Mouse (Mus musculus) embryonic fibroblast, embryonic 13.5 days (primary cell): ENCODE data around the gene Myh7. TPM values are rescaled to one million over a fixed set of nuclear protein-coding genes. Genes with fewer than 3 reads are reported as not detected.
"Not testable (repeated sequence)": the region's sequence is repeated elsewhere in the genome, so short reads cannot be mapped to it uniquely, and the experiment has no call there.

Experiments used
- H3K27ac ChIP-seq: 2 replicates; pipeline ENCODE4 v1.5.1; 2012; ENCODE audit warnings: low read length, control low read depth, inconsistent platforms; ENCODE audit not compliant: insufficient read depth
- H3K4me1 ChIP-seq: 2 replicates; pipeline ENCODE4 v1.6.1; 2011; ENCODE audit warnings: low read length; ENCODE audit not compliant: control insufficient read depth, insufficient read depth
- H3K4me3 ChIP-seq: 2 replicates; pipeline ENCODE4 v1.5.1; 2011; ENCODE audit warnings: mild to moderate bottlenecking, control low read depth, low read length; ENCODE audit not compliant: insufficient read depth
- CTCF ChIP-seq: IDR thresholded peaks from 2 replicates; pipeline ENCODE4 v1.5.1; 2011; ENCODE audit warnings: mild to moderate bottlenecking, control low read depth, low read length, moderate library complexity, borderline replicate concordance; ENCODE audit not compliant: insufficient read depth
- POLR2A ChIP-seq: IDR thresholded peaks from 2 replicates; pipeline ENCODE4 v1.6.1; 2011; ENCODE audit warnings: low read depth, mild to moderate bottlenecking, control low read depth, low read length, moderate library complexity
- polyA plus RNA-seq: library from polyadenylated mRNA; stranded (reverse); fragments of >200 nt; gene quantifications from 2 replicates; pipeline ENCODE4 v1.2.4, GENCODE M21; 2011; ENCODE audit warnings: low read depth; ENCODE audit not compliant: missing spikeins, insufficient read length

The Myh7 gene
- polyA plus RNA-seq = not detected in 2 replicates

- Histone ChIP-seq H3K4me1 (no peaks in the 10 kb centered on the region), H3K4me3 (no peak within 1 kb of the TSS), H3K27ac (no peak within 1 kb of the TSS)
- no peak for TF ChIP-seq CTCF
These were observed at the start of gene Myh7 for GRCm38 (mm10) chr14:54994136-54994868. Gene Myh7 (minus strand): TSS chr14:54994626.

- H3K4me3 ChIP-seq, H3K4me1 ChIP-seq, H3K27ac ChIP-seq: not testable (repeated sequence)
These were observed 49.3 kb upstream of the Myh7 start for GRCm38 (mm10) chr14:55043694-55044093.

DNA sequence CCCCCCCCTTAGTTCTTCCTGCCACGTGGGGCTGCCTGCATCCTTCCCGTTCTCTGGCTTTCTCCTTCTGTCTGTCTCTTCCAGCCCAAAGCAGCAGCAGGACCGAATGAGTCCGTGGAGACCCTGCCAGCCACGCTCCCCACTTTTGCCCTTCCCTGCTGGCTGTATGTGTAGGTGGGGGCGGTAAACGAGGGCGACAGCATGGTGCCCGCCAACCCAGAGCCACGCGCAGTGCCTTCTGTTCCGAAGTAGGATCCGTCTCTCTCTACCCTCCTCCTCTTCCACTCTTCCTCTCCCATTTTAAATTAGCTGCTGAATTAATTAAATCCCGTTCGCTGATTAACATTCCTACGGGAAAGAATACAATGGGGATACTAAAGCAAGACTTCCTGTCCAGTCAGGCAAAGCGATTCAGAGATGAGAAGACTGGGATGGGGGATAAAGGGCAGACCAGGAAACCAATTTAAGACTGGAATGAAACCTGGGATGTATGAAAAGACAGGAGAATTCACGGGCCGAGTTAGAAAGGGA is 38.3 kb upstream of the Myh7 start:
- TF ChIP-seq POLR2A (no peak), CTCF (no peak)
- Histone ChIP-seq H3K4me3 (no peak overlapping the region), H3K27ac (no peak overlapping the region), H3K4me1 (no peaks in the 10 kb centered on the region)

DNA sequence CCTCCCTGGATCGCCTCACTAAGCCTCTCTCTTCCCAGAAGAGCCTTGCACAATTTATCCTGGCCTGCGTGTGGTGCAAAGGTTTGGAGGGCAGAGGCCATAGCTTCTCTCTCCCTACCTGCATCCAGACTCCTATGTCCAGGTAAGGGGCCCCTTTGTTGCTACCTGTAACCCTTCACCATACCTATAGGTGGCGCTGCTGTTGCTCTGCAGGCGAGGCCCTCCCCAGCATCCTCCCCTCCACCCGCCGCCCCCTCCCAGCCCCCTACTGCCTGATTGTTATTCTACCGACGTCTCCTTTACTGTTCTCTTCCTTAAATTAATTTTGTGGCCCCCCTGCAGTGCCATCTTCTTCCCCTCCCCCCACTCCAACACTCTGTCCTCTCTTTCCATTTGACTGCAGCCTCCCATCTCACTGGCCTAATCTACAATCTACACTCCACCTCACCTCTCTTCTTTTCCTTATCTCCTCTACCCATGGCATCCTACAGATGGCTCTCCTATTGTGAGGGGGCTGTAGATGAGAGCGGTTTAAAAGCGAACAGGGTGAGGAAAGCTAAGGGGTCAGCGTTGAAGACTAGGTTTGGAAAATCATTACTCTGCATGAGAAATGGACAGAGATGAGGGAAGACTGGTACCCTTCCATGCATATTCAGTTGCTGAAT is 34.7 kb upstream of the Myh7 start:
- no peak overlapping the region for H3K27ac ChIP-seq
- no peak overlapping the region for H3K4me3 ChIP-seq
- no peak for TF ChIP-seq POLR2A
- TF ChIP-seq CTCF = peak; percentile 44; the same call in 1 of the 2 replicates
- H3K4me1 ChIP-seq = no peaks in the 10 kb centered on the region

- no peak overlapping the region for H3K27ac ChIP-seq
- H3K4me3 ChIP-seq = no peak overlapping the region
- no peaks in the 10 kb centered on the region for H3K4me1 ChIP-seq
- no peak for TF ChIP-seq POLR2A
- TF ChIP-seq CTCF = no peak
These were observed 34.0 kb upstream of the Myh7 start for GRCm38 (mm10) chr14:55028333-55028835.

DNA sequence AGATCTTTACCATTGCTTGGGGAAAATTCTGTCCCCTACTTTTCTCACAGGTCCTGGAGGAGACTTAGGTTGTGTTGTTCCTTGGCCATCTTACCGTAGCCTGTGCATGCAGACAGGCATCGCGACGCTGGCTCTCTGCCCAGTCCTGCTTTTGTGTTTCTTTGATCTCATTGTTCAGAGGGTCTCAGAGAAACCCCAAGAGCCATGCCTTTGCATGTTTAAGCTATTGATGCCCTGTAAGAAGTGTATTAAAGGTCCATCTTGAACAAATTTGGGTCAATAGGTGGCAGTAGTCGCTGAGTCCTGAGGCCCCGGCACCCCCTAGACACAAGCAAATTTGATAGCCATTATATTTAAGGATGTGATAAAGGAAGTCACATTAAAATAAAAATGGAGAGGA is 33.2 kb upstream of the Myh7 start:
- no peak overlapping the region for H3K27ac ChIP-seq
- H3K4me1 ChIP-seq = no peaks in the 10 kb centered on the region
- TF ChIP-seq CTCF = no peak
- TF ChIP-seq POLR2A = no peak
- no peak overlapping the region for H3K4me3 ChIP-seq

DNA sequence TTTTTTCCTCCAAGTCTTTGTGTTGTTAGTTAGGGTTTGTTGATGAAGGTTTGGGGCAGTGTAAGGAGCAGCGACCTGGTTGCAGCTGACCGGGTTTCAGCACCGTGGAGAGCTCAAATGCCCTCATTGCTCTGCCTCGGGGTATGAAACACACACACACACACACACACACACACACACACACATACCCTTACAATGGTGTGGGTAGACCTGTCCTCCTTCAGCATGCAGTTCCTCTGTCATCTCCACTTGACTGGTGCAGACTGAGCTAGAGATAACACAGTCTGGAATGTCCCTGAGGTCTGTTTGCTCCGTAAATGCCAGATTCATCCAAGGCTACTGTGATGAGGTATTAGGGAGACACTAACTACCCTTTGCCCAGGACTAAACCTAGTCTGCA is 32.8 kb upstream of the Myh7 start:
- no peak overlapping the region for H3K27ac ChIP-seq
- TF ChIP-seq POLR2A = no peak
- no peak for TF ChIP-seq CTCF
- no peaks in the 10 kb centered on the region for H3K4me1 ChIP-seq
- no peak overlapping the region for H3K4me3 ChIP-seq

DNA sequence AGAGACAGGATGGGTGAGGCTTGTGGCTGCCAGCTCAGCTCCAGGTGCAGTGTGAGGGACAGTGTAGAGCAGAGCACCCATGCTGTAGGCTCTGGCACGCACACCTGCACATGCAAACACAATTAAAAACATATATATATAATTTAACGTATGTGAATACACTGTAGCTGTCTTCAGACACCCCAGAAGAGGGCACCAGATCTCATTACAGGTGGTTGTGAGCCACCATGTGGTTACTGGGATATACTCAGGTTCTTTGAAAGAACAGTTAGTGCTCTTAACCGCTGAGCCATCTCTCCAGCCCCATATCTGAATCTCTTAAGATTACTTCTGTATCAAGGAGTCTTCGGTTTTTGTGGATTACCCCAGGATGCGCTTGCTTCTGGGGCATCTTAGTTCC is 31.1 kb upstream of the Myh7 start:
- no peak overlapping the region for H3K4me3 ChIP-seq
- TF ChIP-seq CTCF (no peak), POLR2A (no peak)

GRCm38 (mm10) chr14:55024236-55024635 is 29.8 kb upstream of the Myh7 start:
- peak; percentile 35; the same call in 1 of the 2 replicates for TF ChIP-seq CTCF
- TF ChIP-seq POLR2A = no peak
- no peak overlapping the region for H3K4me3 ChIP-seq
- H3K27ac ChIP-seq = no peak overlapping the region
- no peaks in the 10 kb centered on the region for H3K4me1 ChIP-seq

More for the DNA sequence above, 31.1 kb upstream of the Myh7 start:
- Histone ChIP-seq H3K27ac (no peak overlapping the region), H3K4me1 (no peaks in the 10 kb centered on the region)

DNA sequence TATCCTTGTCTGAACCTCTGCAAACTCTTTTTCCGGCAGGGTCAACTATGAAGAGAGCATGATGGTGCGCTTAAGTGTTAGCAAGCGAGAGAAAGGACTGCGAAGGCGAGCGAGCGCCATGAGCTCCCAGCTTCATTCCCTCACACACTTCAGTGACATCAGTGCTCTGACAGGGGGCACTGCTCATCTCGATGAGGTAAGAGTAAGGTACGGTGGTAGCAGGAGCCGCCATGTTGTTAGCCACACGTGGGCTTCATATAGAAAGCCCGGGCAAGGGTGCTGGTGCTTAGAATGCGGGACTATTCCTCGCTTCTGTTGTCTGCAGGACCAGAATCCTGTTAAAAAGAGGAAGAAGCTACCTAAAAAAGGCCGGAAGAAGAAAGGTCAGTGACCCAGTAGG is 28.6 kb upstream of the Myh7 start:
- Histone ChIP-seq H3K4me3 (no peak overlapping the region), H3K4me1 (no peaks in the 10 kb centered on the region), H3K27ac (no peak overlapping the region)
- TF ChIP-seq POLR2A = no peak
- no peak for TF ChIP-seq CTCF
